Mouse (Mus musculus): ENCODE measurements at regions not wholly inside any gene's neighbourhood (a gene's known extent, or its start where the extent isn't known, plus 50 kb on each side); places are given as distances from the start of the nearest gene placed in this dataset.

GRCm38 (mm10) chr5:148724470-148724869 is 171.9 kb upstream of the Ubl3 start:
- Histone ChIP-seq H3K9ac (ENCODE audit: low read depth, poor library complexity, severe bottlenecking) (no peak overlapping the region), H3K9me3 (replicated peaks; ENCODE audit: control insufficient read depth, insufficient read depth, low read length, poor library complexity, severe bottlenecking) (no peaks in the 10 kb centered on the region), H3K27ac (ENCODE audit: insufficient read depth, low read length) (no peak overlapping the region), H3K36me3 (ENCODE audit: control insufficient read depth, insufficient read depth, low read length, poor library complexity, severe bottlenecking) (no peaks in the 10 kb centered on the region), H3K4me1 (ENCODE audit: control insufficient read depth, insufficient read depth, low read length) (peaks cover 9% of the 10 kb centered on the region), H3K4me3 (ENCODE audit: low read depth, low read length) (no peak overlapping the region), H3K27me3 (ENCODE audit: control insufficient read depth, insufficient read depth, low read length, poor library complexity, severe bottlenecking) (no peaks in the 10 kb centered on the region)
- TF ChIP-seq EP300 (IDR thresholded peaks at IDR 0.05; ENCODE audit: insufficient read depth, low read depth, low read length) (no peak), CTCF (IDR thresholded peaks at IDR 0.05; ENCODE audit: low read depth, low read length) (no peak), POLR2A (IDR thresholded peaks at IDR 0.05; ENCODE audit: insufficient read depth, low read length) (no peak)

DNA sequence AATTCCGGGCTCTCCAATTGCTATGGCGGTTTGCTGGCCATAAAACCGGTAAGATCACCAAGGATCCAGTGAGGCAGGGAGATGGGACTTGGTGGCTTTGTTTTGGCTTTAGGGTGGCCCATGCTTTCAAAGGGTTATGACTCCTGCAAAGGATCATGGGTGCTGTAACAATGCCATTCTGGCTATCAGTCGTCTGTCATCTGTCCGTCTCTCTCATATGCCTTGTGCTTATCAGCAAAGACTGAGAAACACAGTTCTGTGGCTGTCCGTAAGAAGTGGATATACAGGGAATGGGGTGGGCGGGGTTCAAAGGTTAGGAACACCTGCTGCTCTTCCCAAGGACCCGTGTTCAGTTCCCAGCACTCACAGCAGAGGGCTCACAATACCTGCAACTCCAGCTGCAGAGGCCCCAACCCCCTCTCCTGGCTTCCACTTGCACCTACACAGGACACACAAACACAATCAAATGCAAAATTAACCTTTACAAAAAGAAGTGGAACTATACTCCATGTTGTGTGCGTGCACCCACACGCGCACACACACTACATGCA is 171.2 kb upstream of the Ubl3 start:
- Histone ChIP-seq H3K9ac (ENCODE audit: low read depth, poor library complexity, severe bottlenecking) (no peak overlapping the region), H3K9me3 (replicated peaks; ENCODE audit: control insufficient read depth, insufficient read depth, low read length, poor library complexity, severe bottlenecking) (0 out of 2 replicates have a peak, but pooled peaks cover under 1% of the 10 kb centered on the region), H3K4me1 (ENCODE audit: control insufficient read depth, insufficient read depth, low read length) (peaks cover 9% of the 10 kb centered on the region), H3K27me3 (ENCODE audit: control insufficient read depth, insufficient read depth, low read length, poor library complexity, severe bottlenecking) (no peaks in the 10 kb centered on the region), H3K4me3 (ENCODE audit: low read depth, low read length) (no peak overlapping the region), H3K27ac (ENCODE audit: insufficient read depth, low read length) (no peak overlapping the region), H3K36me3 (ENCODE audit: control insufficient read depth, insufficient read depth, low read length, poor library complexity, severe bottlenecking) (no peaks in the 10 kb centered on the region)
- TF ChIP-seq CTCF (IDR thresholded peaks at IDR 0.05; ENCODE audit: low read depth, low read length) (peak; percentile 27), EP300 (IDR thresholded peaks at IDR 0.05; ENCODE audit: insufficient read depth, low read depth, low read length) (no peak), POLR2A (IDR thresholded peaks at IDR 0.05; ENCODE audit: insufficient read depth, low read length) (no peak)

DNA sequence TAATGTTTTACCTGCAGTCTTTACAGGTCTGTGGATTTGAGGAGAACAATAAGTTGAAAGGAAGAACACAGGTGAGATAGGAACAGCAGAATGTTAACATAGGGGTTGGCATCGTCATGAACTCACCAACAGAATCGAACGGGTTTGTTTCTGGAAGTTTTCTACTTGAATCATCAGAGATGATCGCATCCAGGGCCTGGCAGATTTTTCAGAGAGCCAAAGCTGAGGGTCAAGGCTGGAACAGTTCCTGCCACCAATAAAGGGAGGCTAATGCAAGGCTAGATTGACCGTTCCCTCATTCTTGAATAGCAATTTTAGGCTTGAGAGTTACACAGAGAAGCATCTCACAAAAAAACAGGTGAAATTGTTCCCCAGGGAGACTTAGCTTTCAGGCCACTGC is 168.0 kb upstream of the Ubl3 start:
- no peaks in the 10 kb centered on the region for H3K27me3 ChIP-seq (ENCODE audit: control insufficient read depth, insufficient read depth, low read length, poor library complexity, severe bottlenecking)
- peaks cover 6% of the 10 kb centered on the region for H3K4me1 ChIP-seq (ENCODE audit: control insufficient read depth, insufficient read depth, low read length)
- H3K9ac ChIP-seq (ENCODE audit: low read depth, poor library complexity, severe bottlenecking): no peak overlapping the region
- no peak overlapping the region for H3K27ac ChIP-seq (ENCODE audit: insufficient read depth, low read length)
- 0 out of 2 replicates have a peak, but pooled peaks cover 4% of the 10 kb centered on the region for H3K9me3 ChIP-seq (replicated peaks; ENCODE audit: control insufficient read depth, insufficient read depth, low read length, poor library complexity, severe bottlenecking)
- TF ChIP-seq EP300 (IDR thresholded peaks at IDR 0.05; ENCODE audit: insufficient read depth, low read depth, low read length) (no peak), POLR2A (IDR thresholded peaks at IDR 0.05; ENCODE audit: insufficient read depth, low read length) (no peak), CTCF (IDR thresholded peaks at IDR 0.05; ENCODE audit: low read depth, low read length) (no peak)
- no peak overlapping the region for H3K4me3 ChIP-seq (ENCODE audit: low read depth, low read length)
- H3K36me3 ChIP-seq (ENCODE audit: control insufficient read depth, insufficient read depth, low read length, poor library complexity, severe bottlenecking): no peaks in the 10 kb centered on the region

DNA sequence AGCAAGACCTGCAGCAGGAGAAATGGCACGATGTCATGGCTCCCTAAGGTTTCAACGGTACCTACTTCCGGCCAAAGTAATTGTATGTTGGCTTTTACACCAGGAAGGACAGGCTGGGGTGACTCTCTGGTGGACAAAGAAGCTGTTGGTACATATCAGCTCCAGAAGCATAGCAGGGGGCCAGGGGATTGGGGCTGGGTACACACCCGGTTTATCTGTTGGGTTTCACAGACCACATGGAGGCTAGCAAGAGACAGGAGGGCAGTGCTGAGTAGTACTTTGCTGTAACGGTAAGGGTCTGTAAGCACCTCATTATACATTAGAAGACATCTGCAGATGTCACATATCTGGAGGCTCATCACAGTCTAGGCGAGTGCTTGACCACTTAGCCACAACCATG is 164.0 kb upstream of the Ubl3 start:
- Histone ChIP-seq H3K27me3 (ENCODE audit: control insufficient read depth, insufficient read depth, low read length, poor library complexity, severe bottlenecking) (no peaks in the 10 kb centered on the region), H3K4me1 (ENCODE audit: control insufficient read depth, insufficient read depth, low read length) (no peaks in the 10 kb centered on the region), H3K27ac (ENCODE audit: insufficient read depth, low read length) (no peak overlapping the region), H3K4me3 (ENCODE audit: low read depth, low read length) (no peak overlapping the region), H3K36me3 (ENCODE audit: control insufficient read depth, insufficient read depth, low read length, poor library complexity, severe bottlenecking) (no peaks in the 10 kb centered on the region), H3K9me3 (replicated peaks; ENCODE audit: control insufficient read depth, insufficient read depth, low read length, poor library complexity, severe bottlenecking) (0 out of 2 replicates have a peak, but pooled peaks cover 4% of the 10 kb centered on the region), H3K9ac (ENCODE audit: low read depth, poor library complexity, severe bottlenecking) (no peak overlapping the region)
- TF ChIP-seq POLR2A (IDR thresholded peaks at IDR 0.05; ENCODE audit: insufficient read depth, low read length) (no peak), EP300 (IDR thresholded peaks at IDR 0.05; ENCODE audit: insufficient read depth, low read depth, low read length) (no peak), CTCF (IDR thresholded peaks at IDR 0.05; ENCODE audit: low read depth, low read length) (no peak)

DNA sequence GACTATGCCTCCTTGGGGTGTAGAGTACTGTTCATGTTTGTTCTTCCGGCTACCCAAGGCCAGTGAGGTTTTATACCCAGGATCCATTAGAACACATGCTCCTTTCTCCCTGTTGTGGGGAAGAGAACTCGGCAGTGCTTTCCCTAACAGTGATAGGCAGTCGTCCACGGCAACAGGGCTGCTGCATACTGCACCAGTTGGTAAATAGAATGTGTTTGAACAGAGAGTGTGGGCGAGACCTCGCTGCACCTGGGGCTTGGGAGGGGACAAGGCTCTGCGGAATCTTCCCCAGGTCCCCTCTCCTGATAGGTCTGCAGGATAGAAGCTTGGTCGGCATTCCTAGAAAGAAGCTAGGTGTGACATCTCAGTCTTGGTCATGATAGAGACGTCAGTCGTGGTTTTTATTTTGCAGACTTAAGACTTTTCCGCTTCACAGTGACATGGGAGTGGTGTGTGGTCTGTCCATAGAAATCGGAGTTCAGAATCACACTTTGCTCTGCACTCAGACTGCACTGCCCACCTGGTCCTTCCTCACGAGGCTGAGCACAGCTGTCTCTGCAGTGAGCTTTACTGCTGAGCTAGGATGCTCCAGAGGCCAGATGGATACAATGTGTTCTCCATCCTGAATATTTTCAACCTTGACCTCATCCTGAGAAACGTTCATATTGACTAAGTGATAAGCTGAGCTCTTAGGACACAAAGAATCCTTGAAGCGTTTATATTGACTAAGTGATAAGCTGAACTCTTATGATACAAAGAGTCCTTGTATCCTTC is 162.8 kb upstream of the Ubl3 start:
- Histone ChIP-seq H3K4me3 (ENCODE audit: low read depth, low read length) (no peak overlapping the region), H3K27ac (ENCODE audit: insufficient read depth, low read length) (no peak overlapping the region), H3K9me3 (replicated peaks; ENCODE audit: control insufficient read depth, insufficient read depth, low read length, poor library complexity, severe bottlenecking) (0 out of 2 replicates have a peak, but pooled peaks cover 4% of the 10 kb centered on the region), H3K9ac (ENCODE audit: low read depth, poor library complexity, severe bottlenecking) (no peak overlapping the region), H3K36me3 (ENCODE audit: control insufficient read depth, insufficient read depth, low read length, poor library complexity, severe bottlenecking) (no peaks in the 10 kb centered on the region), H3K4me1 (ENCODE audit: control insufficient read depth, insufficient read depth, low read length) (no peaks in the 10 kb centered on the region), H3K27me3 (ENCODE audit: control insufficient read depth, insufficient read depth, low read length, poor library complexity, severe bottlenecking) (no peaks in the 10 kb centered on the region)
- no peak for TF ChIP-seq EP300 (IDR thresholded peaks at IDR 0.05; ENCODE audit: insufficient read depth, low read depth, low read length)

DNA sequence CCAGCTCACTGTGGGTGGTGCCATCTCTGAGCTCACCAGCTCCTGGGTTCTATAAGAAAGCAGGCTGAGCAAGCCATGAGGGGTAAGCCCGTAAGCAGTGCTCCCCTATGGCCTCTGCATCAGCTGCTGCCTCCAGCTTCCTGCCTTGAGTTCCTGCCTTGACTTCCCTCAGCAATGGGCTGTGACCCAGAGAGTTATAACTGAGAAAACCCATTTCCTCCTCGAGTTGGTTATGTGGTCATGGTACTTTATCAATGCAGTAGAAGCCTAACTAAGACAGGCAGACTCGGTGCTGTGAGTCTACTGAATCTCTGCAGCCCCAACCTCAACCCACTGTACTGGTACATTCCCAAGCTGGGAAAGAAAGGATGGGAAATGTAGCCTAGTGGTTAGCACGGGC is 162.2 kb upstream of the Ubl3 start:
- Histone ChIP-seq H3K27me3 (ENCODE audit: control insufficient read depth, insufficient read depth, low read length, poor library complexity, severe bottlenecking) (no peaks in the 10 kb centered on the region), H3K27ac (ENCODE audit: insufficient read depth, low read length) (no peak overlapping the region), H3K4me1 (ENCODE audit: control insufficient read depth, insufficient read depth, low read length) (no peaks in the 10 kb centered on the region), H3K36me3 (ENCODE audit: control insufficient read depth, insufficient read depth, low read length, poor library complexity, severe bottlenecking) (no peaks in the 10 kb centered on the region), H3K9me3 (replicated peaks; ENCODE audit: control insufficient read depth, insufficient read depth, low read length, poor library complexity, severe bottlenecking) (0 out of 2 replicates have a peak, but pooled peaks cover 4% of the 10 kb centered on the region), H3K4me3 (ENCODE audit: low read depth, low read length) (no peak overlapping the region), H3K9ac (ENCODE audit: low read depth, poor library complexity, severe bottlenecking) (no peak overlapping the region)
- TF ChIP-seq CTCF (IDR thresholded peaks at IDR 0.05; ENCODE audit: low read depth, low read length): no peak
- no peak for TF ChIP-seq EP300 (IDR thresholded peaks at IDR 0.05; ENCODE audit: insufficient read depth, low read depth, low read length)
- no peak for TF ChIP-seq POLR2A (IDR thresholded peaks at IDR 0.05; ENCODE audit: insufficient read depth, low read length)

Measured in ES-Bruce4 (cell line).